Mouse (Mus musculus): Measurements from ENCODE around the gene Tnpo1.

- no peak for TF ChIP-seq POLR2A (IDR thresholded peaks at IDR 0.05; ENCODE audit: extremely low read depth, insufficient read depth, low read length)
- no peak for TF ChIP-seq CTCF (IDR thresholded peaks at IDR 0.05; ENCODE audit: low read depth, low read length)
Measured at GRCm38 (mm10) chr13:98802957-98803356, 123.2 kb downstream of the Tnpo1 start.

All from liver, adult 2 months (tissue).